Mouse (Mus musculus): ENCODE results near the gene Cct5.

The Cct5 gene

DNA sequence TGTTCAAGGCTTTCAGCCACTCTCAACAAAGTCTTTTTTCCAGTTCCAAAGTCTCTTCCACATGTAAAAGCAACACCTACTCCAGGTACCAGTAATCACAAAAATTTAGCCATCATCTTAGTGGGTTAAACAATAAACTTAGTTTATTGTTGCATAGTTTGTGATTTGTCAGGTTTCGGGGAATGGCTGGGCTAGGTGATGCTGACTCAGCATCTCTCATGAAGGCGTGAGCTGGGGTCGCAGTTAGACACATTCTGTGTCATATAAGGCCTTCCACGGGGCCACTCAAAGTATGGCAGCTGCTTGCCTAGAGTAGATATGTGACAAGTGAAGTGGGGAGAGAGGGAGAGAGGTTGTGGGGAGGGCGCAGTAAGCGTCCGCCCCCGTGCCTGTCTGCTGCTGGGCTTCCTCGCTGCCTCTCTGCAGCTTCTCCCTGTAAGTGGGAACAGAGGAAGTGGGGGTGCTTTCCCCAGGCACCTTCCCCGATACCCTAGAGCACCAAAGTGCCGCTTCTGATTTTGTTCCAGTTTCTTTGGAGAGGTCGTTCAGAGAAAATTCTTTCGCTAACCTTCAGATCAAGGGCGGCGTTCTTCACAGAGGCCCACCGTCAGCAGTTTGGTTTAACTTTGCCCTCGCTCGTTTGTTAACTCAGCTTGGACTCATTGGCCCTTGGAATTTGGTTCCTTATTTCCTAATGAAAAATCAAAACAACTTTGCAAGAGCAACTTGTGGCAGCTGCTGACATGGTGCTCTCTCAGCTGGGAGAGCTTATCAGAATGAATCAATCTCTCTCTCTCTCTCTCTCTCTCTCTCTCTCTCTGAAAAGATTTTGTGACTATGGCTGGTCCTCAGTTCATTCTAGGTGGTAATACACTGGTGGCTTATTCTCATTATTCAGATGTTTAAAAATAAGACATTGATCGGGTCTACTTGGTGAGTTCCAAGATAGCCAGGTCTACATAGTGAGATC lies 37.7 kb downstream of the Cct5 start:
- DNase-seq (ENCODE audit: low spot score in 2 of 2) = no peak

DNA sequence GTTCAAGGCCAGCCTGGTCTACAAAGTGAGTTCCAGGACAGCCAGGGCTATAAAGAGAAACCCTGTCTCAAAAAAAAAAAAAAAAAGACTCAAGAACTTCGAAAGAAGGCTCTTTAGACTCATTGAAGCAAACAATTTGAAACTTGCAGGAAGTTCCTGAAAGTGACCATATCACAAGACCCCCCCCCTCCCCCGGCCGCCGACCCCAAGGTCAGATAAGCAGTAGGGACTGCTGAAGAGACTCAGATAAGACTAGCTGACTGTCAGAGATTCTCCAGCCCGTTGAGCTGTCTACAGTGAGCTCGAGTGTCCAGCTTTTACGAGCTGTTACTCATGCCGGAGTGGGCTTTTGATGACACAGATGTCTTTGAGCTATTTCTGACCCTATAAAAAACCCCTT lies 38.8 kb downstream of the Cct5 start:
- DNase-seq (ENCODE audit: low spot score in 2 of 2) = no peak

DNA sequence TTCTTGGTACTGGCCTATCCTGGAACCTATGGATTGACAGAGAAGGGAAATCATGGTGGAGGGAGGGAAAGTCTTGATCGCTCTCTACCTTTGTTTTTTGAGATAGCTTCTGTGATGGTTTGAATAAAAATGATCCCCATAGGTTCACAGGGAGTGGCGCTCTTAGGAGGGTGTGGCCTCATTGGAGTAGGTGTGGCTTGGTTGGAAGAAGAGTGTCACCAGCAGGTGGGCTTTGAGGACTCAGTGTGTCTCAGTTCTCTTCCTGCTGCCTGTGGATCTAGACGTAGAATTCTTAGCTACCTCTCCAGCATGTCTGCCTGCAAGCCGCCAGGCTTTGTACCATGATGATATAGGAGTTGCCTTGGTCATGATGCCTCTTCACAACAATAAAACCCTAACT lies 39.6 kb downstream of the Cct5 start:
- no peak for DNase-seq (ENCODE audit: low spot score in 2 of 2)

GRCm38 (mm10) chr15:31561390-31561789 lies 40.2 kb downstream of the Cct5 start:
- no peak for DNase-seq (ENCODE audit: low spot score in 2 of 2)

GRCm38 (mm10) chr15:31554855-31555254 lies 46.7 kb downstream of the Cct5 start:
- DNase-seq (ENCODE audit: low spot score in 2 of 2) = no peak

DNA sequence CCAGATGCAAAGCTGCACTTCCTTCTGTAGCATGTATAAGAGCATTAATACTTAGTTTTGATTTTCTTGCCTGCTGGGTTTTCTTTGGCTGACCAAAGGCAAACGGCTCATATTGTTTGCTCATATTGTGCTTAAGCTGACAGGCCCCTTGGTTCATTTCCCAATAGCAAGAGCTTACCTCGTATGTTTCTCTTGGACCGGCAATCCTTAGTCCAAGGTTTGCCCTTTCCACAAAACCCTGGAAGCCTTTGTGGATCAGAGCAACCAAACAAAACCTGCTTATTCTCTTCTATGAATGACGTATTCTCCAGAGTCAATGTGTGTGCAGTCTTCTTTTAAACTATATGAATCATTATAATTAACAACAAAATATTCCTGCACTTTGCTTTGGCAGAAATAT lies 51.2 kb downstream of the Cct5 start:
- no peak for DNase-seq (ENCODE audit: low spot score in 2 of 2)

GRCm38 (mm10) chr15:31547421-31547820 lies 54.2 kb downstream of the Cct5 start:
- DNase-seq (ENCODE audit: low spot score in 2 of 2) = no peak

DNA sequence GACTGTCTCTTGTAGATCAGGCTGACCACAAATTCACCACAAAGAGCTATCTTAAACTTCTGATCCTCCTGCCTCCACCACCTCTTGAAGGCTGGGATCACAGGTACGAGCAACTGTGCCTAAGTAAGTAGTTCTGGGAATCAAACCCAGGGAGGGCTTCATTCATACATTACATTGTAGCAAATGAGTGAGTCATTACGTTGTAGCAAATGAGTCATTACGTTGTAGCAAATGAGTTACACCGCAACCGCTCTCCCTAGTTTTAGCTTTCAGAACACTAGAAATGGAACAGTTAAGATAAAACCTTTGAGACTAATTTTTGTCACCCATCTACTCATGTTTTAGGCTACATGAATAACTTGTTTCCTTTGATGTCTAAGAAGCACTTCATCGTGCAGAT lies 55.3 kb downstream of the Cct5 start:
- no peak for DNase-seq (ENCODE audit: low spot score in 2 of 2)

DNA sequence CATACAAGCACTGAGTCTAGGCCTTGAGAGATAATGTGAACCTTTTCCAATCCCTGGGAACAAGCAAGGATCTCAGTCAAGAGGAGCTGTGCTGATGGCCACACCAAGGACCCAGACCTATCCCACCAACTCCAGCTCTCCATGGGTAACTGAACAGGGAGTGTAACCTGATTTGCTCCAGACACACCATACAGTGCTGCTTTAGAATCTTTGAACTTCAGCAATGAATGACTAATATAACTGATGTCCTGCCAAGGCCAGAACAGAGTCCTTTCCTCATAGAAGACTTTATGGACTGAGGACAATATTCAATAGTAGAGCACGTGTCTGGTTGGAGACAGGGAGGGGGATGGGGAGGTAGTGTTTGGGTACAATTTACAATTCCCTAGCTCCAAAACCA lies 56.5 kb downstream of the Cct5 start:
- no peak for DNase-seq (ENCODE audit: low spot score in 2 of 2)

- DNase-seq (ENCODE audit: low spot score in 2 of 2) = peak; percentile 34 to 62
Measured at GRCm38 (mm10) chr15:31543246-31543645, 58.4 kb downstream of the Cct5 start.

DNA sequence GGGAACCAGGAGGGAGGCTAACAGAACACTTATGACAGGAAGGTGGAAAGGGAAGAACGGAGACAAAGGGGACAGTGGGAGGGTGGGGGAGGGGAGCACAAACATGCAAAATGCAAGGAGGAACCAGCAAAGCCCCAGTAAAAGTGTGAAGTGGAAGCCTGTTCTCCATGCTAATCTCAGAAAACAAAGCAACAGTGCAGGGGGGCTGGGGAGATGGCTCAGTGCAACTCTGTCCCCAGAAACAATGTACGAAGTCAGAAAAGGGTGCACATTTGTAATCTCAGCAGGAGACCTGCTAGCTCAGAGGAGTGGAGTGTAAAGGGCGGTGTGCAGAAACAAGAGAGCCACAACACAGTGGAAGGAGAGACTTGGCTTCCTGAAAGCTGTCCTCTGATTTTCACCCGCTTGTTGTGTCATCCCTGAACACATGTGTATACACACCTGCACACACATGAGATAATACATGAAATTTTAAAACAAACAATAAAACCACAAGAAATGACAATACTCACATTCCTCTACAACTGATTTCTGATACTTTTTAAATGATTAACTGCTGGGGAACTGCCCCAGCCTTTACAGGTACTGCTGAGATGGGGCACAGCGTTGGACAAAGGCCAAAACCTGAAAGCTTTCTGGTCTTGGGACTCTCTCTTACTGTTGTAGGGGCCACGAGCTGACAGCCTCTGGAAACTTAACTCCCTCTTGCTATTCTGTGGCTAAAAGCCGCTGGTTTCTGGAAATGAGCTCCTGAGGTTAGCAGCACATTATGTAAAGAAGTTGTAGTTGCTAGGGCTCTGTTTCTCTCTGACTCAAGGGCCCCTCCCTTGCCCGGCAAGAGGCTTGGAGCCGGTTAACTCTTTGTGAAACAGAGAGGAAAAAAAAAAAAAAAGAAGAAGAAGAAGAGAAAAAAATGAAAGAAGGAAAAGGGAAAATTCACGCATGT lies 59.3 kb downstream of the Cct5 start:
- no peak for DNase-seq (ENCODE audit: low spot score in 2 of 2)

Data from heart, adult 9 months (tissue).